Mouse (Mus musculus) urinary bladder, postnatal 10 days (tissue): ENCODE results near the gene Usp24.
A peak's percentile ranks its signal among the peaks of the same experiment; 100 is the strongest.

Experiments used
- DNase-seq: peaks from one replicate; pipeline ENCODE4 v3.0.0; 2022; ENCODE audit warnings: low spot score

The Usp24 gene

DNA sequence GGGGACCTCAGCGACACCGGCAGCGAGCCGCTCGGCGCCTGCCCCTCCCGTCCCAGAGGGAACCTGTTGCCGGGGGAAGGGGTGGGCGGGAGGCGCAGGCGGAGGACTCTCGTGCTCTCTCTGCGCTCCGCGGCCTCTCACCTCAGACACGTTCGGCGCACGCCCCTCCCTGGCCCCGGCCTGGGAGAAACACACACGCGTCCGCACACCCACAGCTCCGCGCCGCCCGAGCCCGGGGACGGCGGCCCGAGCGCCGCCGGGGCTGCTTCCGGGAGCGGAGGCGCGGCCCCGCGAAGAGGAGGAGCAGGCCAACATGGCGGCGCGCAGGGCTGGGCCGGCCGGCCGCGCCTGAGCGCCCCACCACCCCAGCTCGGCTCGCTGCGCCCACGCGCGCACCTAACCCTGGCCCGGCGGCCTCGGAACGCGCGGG is at the start of gene Usp24:
Gene Usp24 (plus strand): TSS at position 293 of the 430 bp plus-strand sequence.
- DNase-seq: peak; percentile 21

DNA sequence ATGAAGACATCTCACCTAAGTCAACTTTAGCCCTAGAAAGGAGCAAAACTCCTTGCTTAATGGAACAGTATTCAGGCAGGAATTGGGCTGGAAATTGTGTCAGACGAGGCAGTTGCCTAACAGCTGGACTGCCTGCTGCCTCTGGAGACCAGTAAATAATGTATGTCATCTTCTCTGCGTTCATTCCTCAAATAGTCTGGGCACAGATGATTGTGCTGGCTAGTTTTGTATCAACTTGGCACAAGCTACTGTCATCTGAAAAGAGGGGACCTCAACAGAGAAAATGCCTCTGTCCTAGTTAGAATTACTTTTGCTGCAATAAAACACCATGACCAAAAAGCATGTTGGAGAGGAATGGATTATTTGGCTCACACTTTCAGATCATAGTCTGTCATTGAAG is 39.1 kb upstream of the Usp24 start:
- DNase-seq: no peak

DNA sequence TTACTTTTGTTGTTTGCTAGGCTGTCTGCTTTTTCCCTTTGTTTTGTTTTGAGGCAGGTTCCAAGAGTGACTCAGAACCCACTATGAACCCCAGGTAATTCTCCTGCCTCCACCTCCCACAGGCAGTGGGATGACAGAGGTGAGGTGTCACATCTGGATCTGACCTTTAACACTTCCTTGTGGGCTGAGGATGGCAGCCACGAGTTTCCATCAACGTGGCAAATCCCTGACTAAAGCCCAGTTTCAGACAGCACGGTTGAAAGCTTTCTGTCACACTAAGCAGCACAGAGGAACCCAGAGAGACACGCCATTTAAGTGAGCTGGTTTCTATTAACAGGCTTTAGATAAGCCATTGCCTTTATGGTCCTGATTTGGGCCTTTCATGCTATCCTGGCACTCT is 36.8 kb upstream of the Usp24 start:
- DNase-seq: no peak

- DNase-seq: no peak
Observed at GRCm38 (mm10) chr4:106281128-106281491, 34.9 kb upstream of the Usp24 start.

GRCm38 (mm10) chr4:106281492-106282122 is 34.4 kb upstream of the Usp24 start:
- no peak for DNase-seq

GRCm38 (mm10) chr4:106282123-106282510 is 33.9 kb upstream of the Usp24 start:
- DNase-seq: no peak

DNA sequence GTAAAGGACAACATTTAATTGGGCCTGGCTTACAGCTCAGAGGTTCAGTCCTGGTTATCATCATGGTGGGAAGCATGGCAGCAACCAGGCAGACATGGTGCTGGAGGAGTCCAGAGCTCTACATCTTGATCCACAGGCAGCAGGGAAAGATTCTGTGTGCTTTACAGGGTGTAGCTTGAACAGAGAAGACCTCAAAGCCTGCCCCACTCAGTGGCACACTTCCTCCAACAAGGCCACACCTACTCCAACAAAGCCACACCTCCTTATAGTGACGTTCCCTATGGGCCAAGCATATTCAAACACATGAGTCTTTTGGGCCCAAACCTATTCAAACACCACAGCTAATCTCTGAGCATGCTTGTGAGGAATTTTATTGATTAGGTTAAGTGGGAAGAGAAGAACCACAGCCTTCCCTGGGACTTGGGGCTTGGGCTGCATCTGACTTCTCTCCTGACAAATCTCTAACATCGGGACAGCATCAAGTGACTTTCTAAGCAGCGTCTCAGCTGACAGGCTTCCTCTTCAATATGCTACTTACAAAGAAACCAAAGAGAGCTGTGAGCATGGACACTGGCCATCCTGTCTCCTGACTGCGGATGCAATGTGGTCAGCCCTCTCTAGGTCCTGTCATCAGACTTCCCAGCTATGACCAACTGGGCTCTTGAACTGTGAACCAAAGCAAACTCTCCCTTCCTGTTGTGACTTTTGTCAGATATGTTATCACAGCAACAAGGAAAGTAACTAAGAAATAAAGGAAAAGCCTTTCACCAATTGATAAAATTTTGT is 28.9 kb upstream of the Usp24 start:
- DNase-seq: no peak

DNA sequence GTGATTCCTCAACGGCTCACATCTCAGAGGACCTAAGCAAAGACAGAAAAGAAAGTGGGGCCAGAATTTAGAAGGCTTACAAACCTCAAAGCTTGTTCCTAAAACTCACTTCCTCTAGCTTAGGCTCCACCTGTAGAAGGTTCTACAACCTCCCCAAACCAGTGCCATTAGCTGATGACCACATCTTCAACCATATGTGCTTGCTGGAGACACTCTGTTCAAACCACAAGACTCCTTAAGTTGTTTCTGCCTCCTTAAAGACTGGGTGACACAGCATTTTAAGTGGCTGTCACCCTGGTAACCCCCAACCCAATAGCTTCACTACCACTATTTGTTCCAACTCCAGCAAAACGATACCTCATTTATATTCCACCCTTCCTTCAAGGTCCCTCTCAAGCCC is 25.8 kb upstream of the Usp24 start:
- no peak for DNase-seq

DNA sequence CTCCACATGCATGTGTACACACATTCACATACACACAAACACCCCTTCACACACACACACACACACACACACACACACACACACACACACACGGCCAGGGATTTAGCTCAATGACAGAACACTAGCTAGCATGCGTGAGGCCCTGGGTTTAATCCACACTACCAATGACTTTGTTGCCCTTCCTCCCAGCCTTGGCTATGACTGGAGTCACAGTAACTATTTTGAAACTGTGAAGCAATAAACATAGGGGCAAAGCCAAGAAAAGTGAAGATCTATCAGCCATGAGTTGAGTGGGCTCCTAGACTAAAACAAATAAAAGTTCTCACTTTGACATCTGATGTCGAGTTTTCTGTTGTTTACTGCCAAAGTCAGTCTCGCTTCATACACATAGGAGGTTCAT is 23.2 kb upstream of the Usp24 start:
- DNase-seq: no peak

DNA sequence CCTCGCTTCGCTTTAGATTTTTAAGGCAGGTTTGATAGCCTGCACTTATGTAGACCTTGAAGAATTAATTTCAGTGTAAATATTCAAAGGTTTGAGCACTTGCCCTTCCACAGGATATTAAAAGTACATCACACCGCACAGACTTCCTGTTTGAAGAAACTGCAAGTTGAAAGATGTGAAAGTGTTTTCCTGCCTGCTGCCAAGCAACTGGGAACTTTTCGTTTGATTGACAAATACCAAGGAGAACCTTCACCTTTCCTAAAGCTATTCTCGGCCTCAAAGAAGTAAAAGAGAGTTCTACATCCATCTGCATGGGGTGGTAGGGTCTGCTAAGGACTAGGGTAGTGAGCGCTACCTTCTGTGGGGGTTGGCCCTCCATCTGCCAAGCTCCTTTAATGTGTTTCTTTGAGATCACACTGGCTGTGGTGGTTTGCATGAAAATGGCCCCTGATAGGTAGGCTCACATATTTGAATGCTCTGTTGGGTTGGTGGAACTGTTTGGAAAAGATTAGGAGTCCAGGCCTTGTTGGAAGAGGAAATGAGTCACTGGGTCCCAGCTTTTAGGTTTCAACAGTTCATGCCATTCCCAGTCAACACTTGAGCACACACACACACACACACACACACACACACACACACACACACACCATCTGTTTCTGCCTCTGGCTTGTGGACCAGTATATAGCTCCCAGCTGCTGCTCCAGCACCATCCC is 22.5 kb upstream of the Usp24 start:
- DNase-seq: no peak

DNA sequence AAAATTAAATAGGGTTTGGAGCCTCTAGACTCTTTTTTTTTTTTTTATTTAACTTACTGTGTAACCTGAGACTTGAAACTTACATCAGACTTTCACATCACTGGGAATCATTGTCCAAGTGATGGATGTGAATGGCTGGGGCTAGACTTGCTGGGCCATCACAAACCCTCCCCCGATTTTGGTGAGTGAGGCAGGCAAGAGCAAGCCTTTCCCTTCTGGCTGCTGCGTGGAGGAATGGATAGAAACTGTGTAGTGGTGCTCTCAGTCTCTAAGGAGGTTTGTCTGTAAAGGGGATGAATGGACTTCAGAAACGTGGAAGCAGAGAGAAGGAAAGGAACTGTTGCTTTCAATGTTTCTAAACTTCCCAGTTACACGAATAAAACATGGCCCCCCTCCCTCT is 20.3 kb upstream of the Usp24 start:
- no peak for DNase-seq

- DNase-seq: no peak
Observed at GRCm38 (mm10) chr4:106296412-106297086, 19.5 kb upstream of the Usp24 start.

GRCm38 (mm10) chr4:106301346-106301745 is 14.7 kb upstream of the Usp24 start:
- DNase-seq: no peak

GRCm38 (mm10) chr4:106308090-106308489 is 7.9 kb upstream of the Usp24 start:
- no peak for DNase-seq

GRCm38 (mm10) chr4:106312651-106313050 is 3.4 kb upstream of the Usp24 start:
- DNase-seq: no peak

GRCm38 (mm10) chr4:106313070-106313469 is 2.9 kb upstream of the Usp24 start:
- DNase-seq: no peak

DNA sequence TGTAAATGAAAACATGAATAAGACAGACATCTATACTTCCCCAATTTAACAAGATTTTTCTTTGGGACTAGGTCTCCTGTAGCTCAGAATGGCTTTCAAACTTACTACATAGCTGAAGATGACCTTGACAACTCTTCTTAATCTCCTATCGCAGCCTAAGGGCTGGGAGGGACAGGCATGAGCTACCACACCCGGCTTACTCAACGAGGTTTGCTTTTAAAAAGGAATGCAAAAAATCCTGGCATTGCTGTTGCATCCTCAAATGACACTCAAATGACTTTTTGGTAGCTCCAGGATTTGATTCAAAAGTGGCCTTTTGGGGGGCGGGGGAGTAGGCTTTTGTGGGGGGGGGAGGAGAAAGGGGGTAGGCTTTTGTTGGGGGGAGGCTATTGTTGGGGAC is 2.1 kb upstream of the Usp24 start:
- DNase-seq: no peak

DNA sequence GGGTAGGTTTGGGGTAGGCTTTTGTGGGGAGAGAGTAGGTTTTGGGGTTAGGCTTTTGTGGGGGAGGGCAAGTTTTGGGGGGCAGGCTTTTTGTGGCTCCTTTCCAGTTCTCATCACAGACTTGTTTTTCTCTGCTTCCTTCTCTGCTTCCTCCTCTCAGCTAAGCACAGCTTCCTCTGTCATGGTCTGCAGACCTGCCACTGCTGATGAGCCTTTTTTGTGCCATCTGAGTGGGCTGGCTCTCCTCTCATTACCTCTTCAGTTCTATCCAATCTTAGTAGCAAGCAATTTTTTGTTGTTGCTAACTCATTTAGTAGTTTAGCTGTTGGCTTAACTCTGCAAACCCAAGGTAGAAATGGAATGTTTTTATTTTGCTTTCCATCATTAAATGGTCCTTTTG is 1.7 kb upstream of the Usp24 start:
- no peak for DNase-seq

GRCm38 (mm10) chr4:106316351-106317178 is 552 bp downstream of the Usp24 start:
- no peak for DNase-seq

- DNase-seq: no peak
Observed at GRCm38 (mm10) chr4:106317179-106318055, 1.4 kb downstream of the Usp24 start.

GRCm38 (mm10) chr4:106318208-106318607 is 2.2 kb downstream of the Usp24 start:
- DNase-seq: no peak
